Mouse (Mus musculus): ENCODE results near the gene Gpr12. TPM values are rescaled to one million over a fixed set of nuclear protein-coding genes. Genes with fewer than 3 reads are reported as not detected.
"Not testable (repeated sequence)": the region's sequence is repeated elsewhere in the genome, so short reads cannot be mapped to it uniquely, and the experiment has no call there.

Gpr12 gene
- total RNA-seq, 2 experiments from 2014 or later = 48.5 to 58.0 TPM

DNA sequence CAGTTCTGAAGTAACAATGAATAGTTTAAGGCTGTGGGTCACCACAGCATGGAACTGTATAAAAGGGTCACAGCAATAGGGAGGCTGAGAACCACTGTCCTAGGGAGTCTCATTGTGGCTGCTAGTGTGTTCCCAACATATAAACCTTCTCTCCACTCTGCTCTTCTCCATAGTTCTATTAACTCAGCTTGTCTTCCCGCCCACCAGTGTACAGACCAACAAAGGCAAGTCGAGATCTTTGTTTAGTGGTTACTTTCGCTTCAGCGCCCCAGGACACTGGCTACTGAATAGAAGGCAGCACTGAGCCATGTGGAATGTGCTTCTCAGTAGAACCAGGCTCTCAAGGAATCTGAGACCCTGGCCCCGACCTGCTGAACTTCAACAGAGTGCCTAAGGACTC, 7.5 kb upstream of the Gpr12 start:
- DNase-seq (ENCODE audit: extremely low spot score in 1 of 2, low spot score in 2 of 2) = no peak
- intact Hi-C loops (cut with DNase I) = no loop called here

- intact Hi-C loops (cut with DNase I) = no loop called here
- DNase-seq (ENCODE audit: extremely low spot score in 1 of 2, low spot score in 2 of 2) = no peak
Measured at GRCm38 (mm10) chr5:146591636-146592035, 6.6 kb upstream of the Gpr12 start.

DNA sequence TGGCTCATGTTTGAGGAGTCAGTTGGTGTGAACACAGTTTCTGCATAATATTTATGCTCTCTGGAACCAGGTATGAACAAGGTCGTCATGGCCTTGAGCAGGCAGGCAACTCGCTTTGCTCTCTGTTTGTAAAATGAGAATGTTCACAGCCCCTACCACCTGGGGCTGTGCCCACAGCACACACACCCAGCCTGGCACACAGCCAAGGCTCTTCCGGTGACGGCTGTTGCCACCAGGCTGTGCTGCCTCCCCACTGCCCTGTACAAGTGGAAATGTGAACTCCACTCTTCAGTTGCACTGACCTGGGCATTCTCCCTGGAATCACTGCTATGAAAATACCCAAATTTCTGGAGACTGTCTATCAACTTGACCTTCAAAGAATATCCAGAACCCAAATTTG, 5.9 kb upstream of the Gpr12 start:
- DNase-seq (ENCODE audit: extremely low spot score in 1 of 2, low spot score in 2 of 2) = no peak

GRCm38 (mm10) chr5:146586357-146587070, 1.5 kb upstream of the Gpr12 start:
- DNase-seq (ENCODE audit: extremely low spot score in 1 of 2, low spot score in 2 of 2) = no peak
- intact Hi-C loops (cut with DNase I) = no loop called here

More for the DNA sequence above, 5.9 kb upstream of the Gpr12 start:
- intact Hi-C loops (cut with DNase I) = no loop called here

DNA sequence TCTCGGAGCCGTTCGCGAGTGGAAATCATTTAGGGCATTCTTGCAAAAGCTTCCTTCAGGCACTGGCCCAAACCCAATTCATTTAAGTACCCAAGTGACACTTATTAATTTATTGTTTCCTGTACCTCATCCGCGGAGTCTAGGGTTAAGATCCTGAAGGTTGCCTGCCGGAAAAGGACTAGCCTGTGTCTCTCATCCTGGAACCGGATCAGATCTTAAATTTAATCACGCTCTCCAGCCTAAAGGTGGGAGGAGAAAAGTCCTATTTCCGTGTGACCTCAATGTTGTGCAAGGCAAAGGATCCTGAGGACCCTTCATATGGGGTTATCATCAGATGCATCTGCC, 240 bp upstream of the Gpr12 start:
- intact Hi-C loops (cut with DNase I) = no loop called here
- no peak for DNase-seq (ENCODE audit: extremely low spot score in 1 of 2, low spot score in 2 of 2)

DNA sequence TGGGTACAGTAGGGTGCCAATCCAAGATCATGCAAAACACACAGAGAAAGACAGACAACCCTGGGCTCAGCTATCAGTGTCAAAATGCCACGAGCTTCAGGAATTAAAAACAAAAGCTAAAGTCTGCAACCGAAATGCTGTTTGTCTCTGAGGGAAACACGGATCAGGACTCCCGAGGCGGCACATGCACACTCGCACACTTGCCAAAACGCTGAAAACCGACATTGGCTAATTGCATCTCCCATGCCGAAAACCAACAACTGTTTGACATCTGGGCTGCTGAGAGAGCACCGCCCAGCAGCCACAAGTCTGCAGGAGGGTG, 922 bp downstream of the Gpr12 start:
- no peak for DNase-seq (ENCODE audit: extremely low spot score in 1 of 2, low spot score in 2 of 2)
- intact Hi-C loops (cut with DNase I) = loop anchor here (5.0 kb wide), 3 partner anchors 43 to 88 kb away; no protein-coding TSS in a partner anchor

DNA sequence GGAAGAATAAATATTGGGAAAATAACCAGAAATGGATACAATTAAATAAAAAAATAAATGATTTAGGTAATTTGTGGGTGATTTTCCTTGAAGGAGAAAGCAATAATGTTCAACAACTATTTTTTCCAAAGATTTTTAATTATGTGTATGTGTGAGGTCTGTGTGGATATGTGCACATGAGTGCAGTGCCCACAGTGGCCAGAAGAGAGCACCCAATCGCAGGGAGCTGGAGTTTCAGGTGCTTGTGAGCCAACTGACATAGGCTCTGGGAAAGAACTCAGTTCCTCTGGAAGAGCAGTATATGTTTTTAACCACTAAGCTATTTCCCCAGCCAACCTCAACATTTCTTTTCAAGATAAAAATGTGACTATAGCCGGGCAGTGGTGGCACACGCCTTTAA, 8.4 kb downstream of the Gpr12 start:
- intact Hi-C loops (cut with DNase I) = no loop called here

GRCm38 (mm10) chr5:146572735-146573042, 12.3 kb downstream of the Gpr12 start:
- DNase-seq (ENCODE audit: extremely low spot score in 1 of 2, low spot score in 2 of 2); intact Hi-C loops (cut with DNase I): not testable (repeated sequence)

More for the DNA sequence above, 8.4 kb downstream of the Gpr12 start:
- no peak for DNase-seq (ENCODE audit: extremely low spot score in 1 of 2, low spot score in 2 of 2)

- DNase-seq (ENCODE audit: extremely low spot score in 1 of 2, low spot score in 2 of 2) = peak; percentile 50 to 72
- intact Hi-C loops (cut with DNase I) = not testable (repeated sequence)
Measured at GRCm38 (mm10) chr5:146571830-146572734, 13.0 kb downstream of the Gpr12 start.

DNA sequence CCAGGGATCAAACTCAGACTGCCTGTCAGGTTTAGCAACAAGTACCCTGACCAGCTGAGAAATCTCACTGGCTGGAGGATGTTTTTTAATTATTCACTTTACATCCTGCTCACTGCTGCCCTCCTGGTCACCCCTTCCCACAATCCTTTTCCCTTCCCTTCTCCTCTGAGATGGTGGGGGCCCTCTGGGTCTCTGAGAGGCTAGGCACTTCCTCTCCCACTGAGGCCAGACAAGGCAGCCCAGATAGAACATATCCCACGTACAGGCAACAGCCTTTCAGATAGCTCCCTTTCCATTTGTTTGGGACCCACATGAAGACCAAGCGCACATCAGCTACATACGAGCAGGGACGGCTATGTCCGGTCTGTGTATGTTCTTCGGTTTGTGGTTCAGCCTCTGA, 14.9 kb downstream of the Gpr12 start:
- intact Hi-C loops (cut with DNase I); DNase-seq (ENCODE audit: extremely low spot score in 1 of 2, low spot score in 2 of 2): not testable (repeated sequence)

DNA sequence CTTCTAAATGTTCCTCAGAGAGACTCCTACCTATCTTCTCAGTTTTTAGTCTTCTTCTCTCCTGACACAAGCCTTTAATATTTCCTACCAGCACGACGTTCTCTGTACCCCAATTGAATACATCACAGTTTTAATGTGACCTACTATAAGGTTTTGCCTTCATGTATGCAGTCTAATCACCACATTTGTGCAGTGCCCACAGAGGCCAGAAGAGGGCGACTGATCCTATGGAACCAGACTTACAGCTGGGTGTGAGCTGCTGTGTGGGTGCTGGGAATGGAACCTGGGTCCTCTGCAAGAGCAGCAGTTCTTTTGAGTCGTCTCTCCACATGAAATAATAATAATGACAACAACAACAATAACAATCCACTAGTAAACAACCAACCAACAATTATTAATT, 18.0 kb downstream of the Gpr12 start:
- intact Hi-C loops (cut with DNase I) = no loop called here
- DNase-seq (ENCODE audit: extremely low spot score in 1 of 2, low spot score in 2 of 2) = peak in 1 of 2 experiments; percentile 30

GRCm38 (mm10) chr5:146564259-146564658, 20.8 kb downstream of the Gpr12 start:
- intact Hi-C loops (cut with DNase I) = no loop called here
- no peak for DNase-seq (ENCODE audit: extremely low spot score in 1 of 2, low spot score in 2 of 2)

GRCm38 (mm10) chr5:146555836-146556235, 29.2 kb downstream of the Gpr12 start, which contains the start of gene Gm3415:
TSS of gene Gm3415 (plus strand) at chr5:146556136.
- DNase-seq (ENCODE audit: extremely low spot score in 1 of 2, low spot score in 2 of 2); intact Hi-C loops (cut with DNase I): not testable (repeated sequence)

GRCm38 (mm10) chr5:146537347-146537746, 47.7 kb downstream of the Gpr12 start, which contains the start of gene Gm3409:
TSS of gene Gm3409 (plus strand) at chr5:146537647.
- intact Hi-C loops (cut with DNase I); DNase-seq (ENCODE audit: extremely low spot score in 1 of 2, low spot score in 2 of 2): not testable (repeated sequence)

Other genes starting within 250 kb of the Gpr12 start
- gene Wasf3, start 200.3 kb downstream of the Gpr12 start, total RNA-seq (2021) = 10 to 100 TPM; 72.6 to 78.6 TPM
- gene Gm6408, start 103.3 kb downstream of the Gpr12 start, total RNA-seq (2021) = not detected
- gene Gm6370, start 93.9 kb downstream of the Gpr12 start, total RNA-seq (2021) = not detected
- gene 4930449I24Rik, start 82.8 kb downstream of the Gpr12 start, total RNA-seq (2021) = not detected
- not detected for gene Gm3402, start 71.1 kb downstream of the Gpr12 start, total RNA-seq (2021)
- not detected for gene Gm3404, start 59.4 kb downstream of the Gpr12 start, total RNA-seq (2021)
- gene Gm3409, start 47.6 kb downstream of the Gpr12 start, total RNA-seq (2021) = not detected
- gene Gm3415, start 29.1 kb downstream of the Gpr12 start, total RNA-seq (2021) = not detected
- gene Usp12, start 209.8 kb upstream of the Gpr12 start, total RNA-seq (2021) = 10 to 100 TPM; 55.8 to 59.0 TPM
- gene Rpl21, start 247.7 kb upstream of the Gpr12 start, total RNA-seq (2021) = 100 to 1,000 TPM; 183 to 190 TPM

Measured in left cerebral cortex, postnatal 10 days (tissue).